Mouse (Mus musculus): ENCODE data around the gene Celsr1. TPM values are rescaled to one million over a fixed set of nuclear protein-coding genes. Genes with fewer than 3 reads are reported as not detected.

The Celsr1 gene
- polyA plus RNA-seq, 1 experiment from 2014 or later = 1.9 TPM

DNA sequence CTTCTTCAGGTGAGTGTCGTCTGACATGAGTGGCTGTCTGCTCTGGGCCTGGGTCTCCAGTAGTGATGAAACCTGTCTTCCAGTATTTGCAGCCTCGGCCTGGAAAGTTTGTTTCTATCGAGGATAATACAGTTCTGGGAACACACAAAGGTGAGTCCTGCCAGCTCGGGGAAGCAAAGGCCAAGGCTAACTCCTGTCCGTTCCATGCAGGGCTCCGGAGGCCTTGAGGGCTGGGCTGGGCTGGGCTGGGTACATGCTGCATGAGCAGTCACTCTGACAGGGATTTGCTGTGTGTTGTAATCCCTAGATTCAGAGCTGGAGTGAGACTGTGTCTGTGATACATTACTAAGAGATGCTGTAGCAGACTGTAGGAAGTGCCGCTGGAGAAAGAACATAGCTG lies 139.7 kb downstream of the Celsr1 start:
- 92% methylated on average over 7 of the region's 7 CpGs for WGBS
- no peaks in the 10 kb centered on the region for H3K27me3 ChIP-seq (ENCODE audit: control insufficient read depth, insufficient read depth, low read length)
- no peak overlapping the region for H3K9ac ChIP-seq (ENCODE audit: low read length)
- DNase-seq (ENCODE audit: low spot score) (no peak), ATAC-seq (ENCODE audit: insufficient number of reproducible peaks, low FRiP score, low TSS enrichment, low read depth) (no peak)
- H3K4me1 ChIP-seq (ENCODE audit: control insufficient read depth, insufficient read depth, low read length) = no peaks in the 10 kb centered on the region
- no peak overlapping the region for H3K4me2 ChIP-seq (ENCODE audit: low read depth, severe bottlenecking)
- peaks cover 19% of the 10 kb centered on the region for H3K36me3 ChIP-seq (ENCODE audit: control insufficient read depth, insufficient read depth, low read length)
- no peak overlapping the region for H3K27ac ChIP-seq (replicated peaks; ENCODE audit: low read depth, low read length)
- H3K4me3 ChIP-seq (ENCODE audit: low read depth, low read length) = no peak overlapping the region
- no peaks in the 10 kb centered on the region for H3K9me3 ChIP-seq (ENCODE audit: control insufficient read depth, low read length)

DNA sequence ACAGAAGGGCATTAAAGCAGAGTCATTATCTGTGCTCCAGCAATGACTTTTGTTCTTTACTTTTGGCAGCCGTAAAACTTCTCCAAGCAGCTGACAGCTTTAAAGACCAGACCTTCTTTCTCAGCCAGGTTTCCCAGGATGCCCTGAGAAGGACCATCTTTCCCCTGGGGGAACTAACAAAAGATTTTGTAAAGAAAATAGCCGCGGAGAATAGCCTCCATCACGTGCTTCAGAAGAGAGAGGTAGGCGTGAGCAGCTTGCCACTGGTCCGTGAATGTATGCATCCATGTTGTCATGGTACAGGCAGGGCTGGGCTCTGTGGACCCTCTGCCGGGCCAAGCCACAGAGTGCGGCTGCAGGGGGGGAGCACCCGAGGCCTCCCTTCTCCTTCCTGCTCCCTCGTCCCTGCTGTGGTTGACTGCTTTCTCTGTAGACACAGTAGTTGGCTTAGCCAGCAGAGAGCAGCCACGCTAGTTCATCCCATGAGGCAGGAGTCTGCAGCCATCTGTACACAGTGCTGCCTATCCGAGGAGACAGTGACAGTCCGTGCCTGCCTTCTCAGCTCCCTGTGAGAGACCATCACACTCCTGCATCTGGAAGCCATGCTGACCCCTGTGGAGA lies 141.0 kb downstream of the Celsr1 start:
- DNase-seq (ENCODE audit: low spot score) = no peak
- no peak overlapping the region for H3K4me2 ChIP-seq (ENCODE audit: low read depth, severe bottlenecking)
- no peak overlapping the region for H3K9ac ChIP-seq (ENCODE audit: low read length)
- H3K36me3 ChIP-seq (ENCODE audit: control insufficient read depth, insufficient read depth, low read length) = peaks cover 16% of the 10 kb centered on the region
- no peak overlapping the region for H3K4me3 ChIP-seq (ENCODE audit: low read depth, low read length)
- H3K9me3 ChIP-seq (ENCODE audit: control insufficient read depth, low read length) = no peaks in the 10 kb centered on the region
- no peaks in the 10 kb centered on the region for H3K4me1 ChIP-seq (ENCODE audit: control insufficient read depth, insufficient read depth, low read length)
- 87% methylated on average over 13 of the region's 13 CpGs for WGBS
- H3K27me3 ChIP-seq (ENCODE audit: control insufficient read depth, insufficient read depth, low read length) = no peaks in the 10 kb centered on the region
- no peak for ATAC-seq (ENCODE audit: insufficient number of reproducible peaks, low FRiP score, low TSS enrichment, low read depth)
- no peak overlapping the region for H3K27ac ChIP-seq (replicated peaks; ENCODE audit: low read depth, low read length)

DNA sequence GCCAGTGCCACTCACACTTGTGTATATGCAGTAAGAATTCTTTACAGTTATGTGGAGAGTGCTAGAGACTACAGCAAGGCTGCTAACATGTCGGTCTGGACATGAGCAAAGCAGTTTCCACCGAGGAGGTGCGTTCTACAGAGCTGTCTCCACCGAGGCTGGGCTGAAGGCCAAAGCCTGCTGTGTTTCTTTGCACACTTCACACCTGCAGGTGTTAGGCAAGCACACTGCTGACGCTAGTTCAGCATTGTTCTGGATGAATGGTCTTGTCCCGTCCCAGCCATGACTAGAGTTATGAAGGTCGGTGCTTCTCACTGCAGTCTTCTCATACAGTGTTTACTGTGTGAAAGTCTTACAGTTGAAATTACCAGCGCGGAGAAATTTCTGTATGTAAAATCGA lies 141.6 kb downstream of the Celsr1 start:
- no peak overlapping the region for H3K4me3 ChIP-seq (ENCODE audit: low read depth, low read length)
- no peak overlapping the region for H3K4me2 ChIP-seq (ENCODE audit: low read depth, severe bottlenecking)
- DNase-seq (ENCODE audit: low spot score) (no peak), ATAC-seq (ENCODE audit: insufficient number of reproducible peaks, low FRiP score, low TSS enrichment, low read depth) (no peak)
- no peak overlapping the region for H3K9ac ChIP-seq (ENCODE audit: low read length)
- 87% methylated on average over 10 of the region's 10 CpGs for WGBS
- H3K4me1 ChIP-seq (ENCODE audit: control insufficient read depth, insufficient read depth, low read length) = no peaks in the 10 kb centered on the region
- H3K27ac ChIP-seq (replicated peaks; ENCODE audit: low read depth, low read length) = no peak overlapping the region
- peaks cover 14% of the 10 kb centered on the region for H3K36me3 ChIP-seq (ENCODE audit: control insufficient read depth, insufficient read depth, low read length)
- H3K9me3 ChIP-seq (ENCODE audit: control insufficient read depth, low read length) = no peaks in the 10 kb centered on the region
- H3K27me3 ChIP-seq (ENCODE audit: control insufficient read depth, insufficient read depth, low read length) = no peaks in the 10 kb centered on the region

DNA sequence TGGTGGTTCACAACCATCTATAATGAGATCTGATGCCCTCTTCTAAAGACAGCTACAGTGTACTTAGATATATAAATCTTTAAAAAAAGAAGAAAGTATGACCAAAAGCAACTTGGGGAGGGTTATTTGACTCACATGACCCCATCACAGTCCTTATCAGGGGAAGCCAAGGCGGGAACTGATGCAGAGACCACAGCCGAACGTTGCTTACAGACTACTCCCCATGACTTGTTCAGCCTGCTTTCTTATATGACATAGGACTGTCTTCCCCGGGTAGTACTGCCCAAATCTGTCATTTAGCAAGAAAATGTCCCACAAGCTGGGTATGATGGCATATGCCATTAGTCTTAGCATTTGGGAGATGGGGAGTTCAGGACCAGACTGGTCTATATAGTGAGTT lies 144.3 kb downstream of the Celsr1 start:
- H3K27me3 ChIP-seq (ENCODE audit: control insufficient read depth, insufficient read depth, low read length) = no peaks in the 10 kb centered on the region
- no peaks in the 10 kb centered on the region for H3K9me3 ChIP-seq (ENCODE audit: control insufficient read depth, low read length)
- no peak overlapping the region for H3K4me2 ChIP-seq (ENCODE audit: low read depth, severe bottlenecking)
- peaks cover 11% of the 10 kb centered on the region for H3K36me3 ChIP-seq (ENCODE audit: control insufficient read depth, insufficient read depth, low read length)
- H3K4me3 ChIP-seq (ENCODE audit: low read depth, low read length) = no peak overlapping the region
- DNase-seq (ENCODE audit: low spot score) = no peak
- no peak overlapping the region for H3K9ac ChIP-seq (ENCODE audit: low read length)
- H3K4me1 ChIP-seq (ENCODE audit: control insufficient read depth, insufficient read depth, low read length) = no peaks in the 10 kb centered on the region
- no peak overlapping the region for H3K27ac ChIP-seq (replicated peaks; ENCODE audit: low read depth, low read length)
- no peak for ATAC-seq (ENCODE audit: insufficient number of reproducible peaks, low FRiP score, low TSS enrichment, low read depth)
- 89% methylated on average over 4 of the region's 4 CpGs for WGBS

DNA sequence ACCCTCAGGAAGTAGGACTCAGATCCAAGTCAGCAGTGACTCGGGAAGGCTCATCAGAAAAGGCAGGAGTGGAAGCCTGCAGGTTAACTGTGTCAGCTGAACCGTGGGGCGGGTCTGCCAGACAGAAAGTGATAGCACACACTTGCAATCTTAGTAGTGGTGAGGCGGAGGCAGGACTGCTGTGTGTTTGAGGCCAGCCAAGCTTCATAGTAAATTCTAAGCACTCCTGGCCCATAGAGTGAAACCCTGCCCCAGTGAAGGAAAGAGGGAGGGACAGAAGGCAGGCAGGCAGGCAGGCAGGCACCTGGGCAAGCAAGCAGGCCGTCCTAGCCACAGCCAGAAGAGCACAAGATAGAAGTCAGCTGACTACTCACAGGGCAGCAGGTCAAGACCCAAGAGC lies 148.0 kb downstream of the Celsr1 start:
- Histone ChIP-seq H3K9ac (ENCODE audit: low read length) (no peak overlapping the region), H3K9me3 (ENCODE audit: control insufficient read depth, low read length) (no peaks in the 10 kb centered on the region), H3K4me3 (ENCODE audit: low read depth, low read length) (no peak overlapping the region), H3K27me3 (ENCODE audit: control insufficient read depth, insufficient read depth, low read length) (no peaks in the 10 kb centered on the region), H3K36me3 (ENCODE audit: control insufficient read depth, insufficient read depth, low read length) (peaks cover 5% of the 10 kb centered on the region; the same call in 1 of the 2 replicates), H3K4me2 (ENCODE audit: low read depth, severe bottlenecking) (no peak overlapping the region), H3K4me1 (ENCODE audit: control insufficient read depth, insufficient read depth, low read length) (no peaks in the 10 kb centered on the region), H3K27ac (replicated peaks; ENCODE audit: low read depth, low read length) (no peak overlapping the region)
- ATAC-seq (ENCODE audit: insufficient number of reproducible peaks, low FRiP score, low TSS enrichment, low read depth) (no peak), DNase-seq (ENCODE audit: low spot score) (no peak)
- 80% methylated on average over 5 of the region's 5 CpGs for WGBS

DNA sequence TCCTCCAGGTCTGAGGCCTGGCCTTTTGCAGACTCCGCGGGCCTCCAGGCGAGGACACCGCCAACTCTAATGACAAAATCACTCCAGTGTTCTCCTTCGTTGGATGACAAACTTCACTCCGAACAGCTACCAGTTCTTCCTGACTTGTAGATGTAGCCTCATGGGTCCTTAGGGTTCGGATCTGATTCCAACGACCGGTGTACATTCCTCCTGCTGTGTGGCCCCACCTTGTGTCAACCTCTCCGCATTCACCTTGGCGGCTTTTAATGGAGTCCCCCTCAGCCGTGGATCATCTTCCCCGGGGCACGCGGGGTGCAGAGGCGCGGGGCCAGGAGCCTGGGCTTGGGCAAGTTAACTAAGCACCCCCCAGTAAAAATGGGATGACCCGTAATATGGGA lies 154.1 kb downstream of the Celsr1 start:
- peak; percentile 20; the same call in 1 of the 2 replicates for ATAC-seq (ENCODE audit: insufficient number of reproducible peaks, low FRiP score, low TSS enrichment, low read depth)
- Histone ChIP-seq H3K4me3 (ENCODE audit: low read depth, low read length) (peak overlapping the region; percentile 73), H3K4me2 (ENCODE audit: low read depth, severe bottlenecking) (peak overlapping the region; percentile 95), H3K27me3 (ENCODE audit: control insufficient read depth, insufficient read depth, low read length) (no peaks in the 10 kb centered on the region), H3K9me3 (ENCODE audit: control insufficient read depth, low read length) (no peaks in the 10 kb centered on the region), H3K27ac (replicated peaks; ENCODE audit: low read depth, low read length) (peak overlapping the region; percentile 56; the same call in 1 of the 2 replicates), H3K9ac (ENCODE audit: low read length) (peak overlapping the region; percentile 87), H3K4me1 (ENCODE audit: control insufficient read depth, insufficient read depth, low read length) (peaks cover 7% of the 10 kb centered on the region), H3K36me3 (ENCODE audit: control insufficient read depth, insufficient read depth, low read length) (peaks cover 18% of the 10 kb centered on the region)
- whole genome bisulfite sequencing = 2% methylated on average over 18 of the region's 18 CpGs
- DNase-seq (ENCODE audit: low spot score) = no peak

DNA sequence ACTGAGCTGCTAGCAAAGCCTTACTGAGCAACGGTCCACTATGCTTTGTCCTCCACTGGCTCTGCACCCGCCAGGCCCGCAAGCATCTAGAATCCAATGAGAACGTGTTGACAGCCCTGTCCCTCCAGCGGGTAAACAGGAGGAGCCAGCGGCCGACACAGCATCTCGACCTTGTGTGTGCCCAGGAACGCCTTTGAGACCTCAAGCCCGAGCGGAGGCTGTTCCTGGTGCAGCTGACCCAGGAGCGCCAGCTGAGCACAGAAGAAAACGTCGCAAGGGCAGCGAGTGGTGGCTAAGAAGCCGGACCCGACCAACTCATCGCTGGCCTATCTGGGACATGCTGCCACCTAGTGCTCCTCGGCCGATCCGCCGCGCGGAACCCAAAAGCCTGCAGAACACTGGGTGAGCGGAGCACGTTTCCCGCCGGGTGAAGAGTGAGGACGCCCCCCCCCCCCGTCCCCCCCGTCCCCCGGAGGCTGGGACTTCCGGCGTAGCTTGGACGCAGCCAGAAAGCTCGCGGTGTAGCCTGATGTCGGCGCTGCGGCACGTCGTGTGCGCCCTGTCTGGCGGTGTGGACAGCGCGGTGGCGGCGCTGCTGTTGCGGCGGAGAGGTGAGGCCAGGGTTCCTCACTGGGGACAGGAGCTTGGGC lies 154.6 kb downstream of the Celsr1 start, which contains the start of gene Trmu:
Trmu (plus strand) TSS at position 465 of the 650 bp plus-strand sequence.
- under 1% methylated on average over 42 of the region's 50 CpGs for WGBS
- peak within 1 kb of the TSS; percentile 56; the same call in 1 of the 2 replicates for H3K27ac ChIP-seq (replicated peaks; ENCODE audit: low read depth, low read length)
- DNase-seq (ENCODE audit: low spot score) (peak; percentile 95), ATAC-seq (ENCODE audit: insufficient number of reproducible peaks, low FRiP score, low TSS enrichment, low read depth) (peak; percentile 89)
- H3K4me3 ChIP-seq (ENCODE audit: low read depth, low read length) = peak within 1 kb of the TSS; percentile 73
- H3K4me1 ChIP-seq (ENCODE audit: control insufficient read depth, insufficient read depth, low read length) = peaks cover 7% of the 10 kb centered on the region
- H3K9ac ChIP-seq (ENCODE audit: low read length) = peak within 1 kb of the TSS; percentile 87
- H3K9me3 ChIP-seq (ENCODE audit: control insufficient read depth, low read length) = no peaks in the 10 kb centered on the region
- peaks cover 18% of the 10 kb centered on the region for H3K36me3 ChIP-seq (ENCODE audit: control insufficient read depth, insufficient read depth, low read length)
- peak within 1 kb of the TSS; percentile 95 for H3K4me2 ChIP-seq (ENCODE audit: low read depth, severe bottlenecking)
- no peaks in the 10 kb centered on the region for H3K27me3 ChIP-seq (ENCODE audit: control insufficient read depth, insufficient read depth, low read length)

DNA sequence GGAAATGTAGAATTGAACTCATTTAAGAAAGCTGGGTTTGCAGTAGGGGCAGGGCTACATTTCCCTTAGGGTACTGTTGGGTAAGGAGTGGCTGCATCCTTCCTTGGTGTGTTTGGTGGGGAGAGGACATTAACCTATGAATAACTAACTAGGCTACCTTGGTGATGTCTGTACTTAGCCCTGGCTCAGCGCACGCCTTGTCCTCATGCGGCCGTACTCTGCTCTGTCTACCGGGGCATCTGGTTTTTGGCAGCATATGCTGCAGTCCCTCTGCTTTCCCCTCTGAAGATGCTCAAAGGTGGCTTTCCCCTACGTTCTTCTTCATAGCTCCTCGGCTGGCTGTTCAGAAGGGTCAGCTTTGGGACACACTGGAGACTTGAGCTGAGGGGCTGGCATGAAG lies 156.2 kb downstream of the Celsr1 start:
- H3K36me3 ChIP-seq (ENCODE audit: control insufficient read depth, insufficient read depth, low read length) = peaks cover 22% of the 10 kb centered on the region

More for the DNA sequence above, 156.2 kb downstream of the Celsr1 start:
- H3K9me3 ChIP-seq (ENCODE audit: control insufficient read depth, low read length) = no peaks in the 10 kb centered on the region
- WGBS = 95% methylated on average over 7 of the region's 7 CpGs
- no peak overlapping the region for H3K4me3 ChIP-seq (ENCODE audit: low read depth, low read length)
- no peak overlapping the region for H3K9ac ChIP-seq (ENCODE audit: low read length)
- no peak overlapping the region for H3K4me2 ChIP-seq (ENCODE audit: low read depth, severe bottlenecking)
- no peaks in the 10 kb centered on the region for H3K27me3 ChIP-seq (ENCODE audit: control insufficient read depth, insufficient read depth, low read length)
- peaks cover 7% of the 10 kb centered on the region for H3K4me1 ChIP-seq (ENCODE audit: control insufficient read depth, insufficient read depth, low read length)
- H3K27ac ChIP-seq (replicated peaks; ENCODE audit: low read depth, low read length) = no peak overlapping the region
- DNase-seq (ENCODE audit: low spot score) (no peak), ATAC-seq (ENCODE audit: insufficient number of reproducible peaks, low FRiP score, low TSS enrichment, low read depth) (no peak)
